Mouse (Mus musculus): Measurements from ENCODE around the gene Dgcr6.
"Not testable (repeated sequence)": the region's sequence is repeated elsewhere in the genome, so short reads cannot be mapped to it uniquely, and the experiment has no call there.

Dgcr6 gene

DNA sequence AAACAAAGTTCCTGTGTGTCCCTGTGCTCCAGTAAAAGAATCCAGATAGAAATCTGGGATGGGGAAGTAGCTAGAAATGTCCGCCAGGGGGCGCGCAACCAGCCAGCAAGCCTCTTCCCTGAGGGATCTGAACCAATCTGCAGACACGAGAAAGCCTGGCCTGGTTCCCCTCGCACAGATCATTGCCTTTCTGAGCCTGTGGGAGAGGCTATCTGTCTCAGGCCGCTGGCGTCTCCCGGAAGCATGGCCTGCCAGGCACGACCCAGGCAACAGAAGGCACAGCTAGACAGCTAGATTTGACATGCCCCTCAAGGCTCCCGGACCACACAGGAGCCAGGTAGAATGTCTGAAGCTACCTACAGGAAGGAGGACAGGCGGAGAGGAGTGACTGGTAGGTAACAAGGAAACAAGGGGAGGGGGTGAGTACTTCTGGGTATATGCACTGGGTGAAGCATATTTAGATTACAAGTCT lies at the start of gene Dgcr6:
TSS of gene Dgcr6 (plus strand) at position 130 of the 472 bp plus-strand sequence.
- DNase-seq, result peak; percentile 91 to 92

DNA sequence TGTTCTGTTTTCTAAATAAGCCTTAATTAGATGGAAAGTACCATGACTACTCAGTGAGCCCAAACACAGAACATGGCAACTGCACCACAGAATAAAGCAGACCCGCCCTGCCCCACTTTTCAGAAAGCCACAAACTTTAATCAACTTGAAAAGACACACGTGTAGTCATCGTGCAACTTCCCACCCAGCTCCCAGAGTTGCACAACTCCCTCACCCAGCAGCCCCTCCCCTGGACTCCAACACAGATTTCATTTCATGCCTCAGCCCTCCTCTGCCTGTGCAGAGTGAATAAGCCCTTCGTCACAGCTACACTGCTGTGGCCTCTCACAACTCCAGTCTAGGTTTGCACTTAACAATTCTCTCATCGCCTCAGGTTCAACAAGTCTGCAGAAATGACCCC lies 48.1 kb upstream of the Dgcr6 start:
- DNase-seq, result peak in 1 of 2 experiments; percentile 4

DNA sequence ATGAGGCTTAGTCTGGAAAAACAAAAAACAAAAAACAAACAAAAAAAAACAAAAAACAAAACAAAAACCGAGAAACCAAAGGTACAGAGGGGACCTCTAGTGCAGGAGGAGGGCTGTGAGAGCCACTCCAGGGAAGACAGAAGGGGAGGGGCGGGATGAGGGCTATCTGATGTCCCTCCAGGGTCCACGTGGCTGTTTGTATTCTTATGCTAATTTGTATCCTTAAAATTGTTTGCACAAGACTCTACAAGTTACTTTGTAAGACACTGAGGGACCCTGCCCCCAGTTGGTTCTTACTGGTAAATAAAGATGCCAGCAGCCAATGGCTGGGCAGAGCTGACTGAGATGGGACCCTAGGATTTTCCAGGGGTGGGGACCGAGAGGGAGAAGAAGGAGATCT lies 45.6 kb upstream of the Dgcr6 start:
- DNase-seq, result no peak

DNA sequence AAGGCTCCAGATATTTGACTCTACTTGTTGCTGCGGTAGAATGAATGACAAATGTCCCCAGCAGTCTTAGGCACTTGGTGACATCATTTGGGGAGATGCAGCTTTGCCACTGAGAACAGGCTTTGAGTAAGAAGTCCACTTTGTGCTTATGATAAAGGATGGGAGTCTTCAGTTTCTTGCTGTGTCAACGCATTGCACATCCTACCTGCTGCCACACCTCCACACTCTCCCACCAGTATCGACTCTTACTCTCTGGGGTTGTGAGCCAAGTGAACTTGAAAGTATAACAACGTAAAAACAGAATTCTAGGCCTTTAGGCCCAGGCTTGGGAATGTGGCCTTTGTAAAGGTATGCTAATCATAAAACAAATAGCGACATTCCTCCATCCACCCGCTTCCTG lies 41.6 kb upstream of the Dgcr6 start:
- no peak for DNase-seq

DNA sequence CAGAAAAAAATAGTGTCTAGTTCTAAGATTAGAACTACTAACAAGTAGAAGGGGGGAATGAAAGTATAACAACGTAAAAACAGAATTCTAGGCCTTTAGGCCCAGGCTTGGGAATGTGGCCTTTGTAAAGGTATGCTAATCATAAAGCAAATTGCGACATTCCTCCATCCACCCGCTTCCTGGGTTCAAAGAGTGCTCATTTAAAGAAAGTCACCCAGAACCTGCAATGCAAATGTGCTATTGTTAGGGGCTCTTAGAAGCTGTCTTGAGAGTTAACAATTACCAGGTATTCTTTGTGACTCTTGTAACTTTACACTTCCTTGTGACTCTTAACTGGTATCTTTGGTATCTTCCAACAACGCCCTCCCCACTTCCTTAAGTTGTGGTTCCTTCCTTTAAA lies 36.2 kb upstream of the Dgcr6 start:
- DNase-seq, result not testable (repeated sequence)

DNA sequence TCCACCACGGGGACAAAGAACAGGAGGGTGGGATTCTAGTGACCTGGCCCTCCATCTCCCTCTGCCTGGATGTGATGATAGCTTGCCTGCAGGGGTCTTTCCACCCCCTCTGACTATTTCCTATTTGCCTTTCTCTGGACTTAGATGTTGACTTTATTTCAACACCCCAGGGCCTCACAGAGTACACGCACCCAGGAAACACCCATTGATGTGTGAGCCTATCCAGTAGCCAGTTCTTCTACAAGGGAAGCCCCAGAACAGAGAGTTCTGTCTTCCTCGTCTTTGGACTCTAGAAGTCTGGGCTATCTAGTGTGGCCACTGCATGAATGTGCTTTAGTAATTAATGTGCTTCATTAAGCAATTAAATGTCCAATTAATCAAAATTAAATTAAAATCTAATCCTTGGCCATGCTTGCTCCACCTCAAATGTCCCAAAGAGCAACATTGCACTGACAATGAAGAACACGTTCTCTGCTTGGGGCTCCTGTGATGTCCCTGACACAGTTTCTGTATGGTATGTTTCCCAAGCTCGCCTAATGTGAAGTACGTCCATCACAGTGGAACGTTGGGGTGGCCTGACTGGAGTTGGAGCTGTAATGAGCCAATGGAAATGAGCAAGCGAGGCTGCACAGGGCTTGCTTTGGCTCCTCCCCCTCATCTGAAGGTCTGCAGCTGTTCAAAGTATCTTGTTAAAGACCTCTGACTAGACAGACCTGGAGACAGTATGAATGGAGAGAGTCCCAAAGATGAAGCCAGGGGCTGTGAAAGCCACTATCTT lies 29.7 kb upstream of the Dgcr6 start:
- peak in 1 of 2 experiments; percentile 30 for DNase-seq

DNA sequence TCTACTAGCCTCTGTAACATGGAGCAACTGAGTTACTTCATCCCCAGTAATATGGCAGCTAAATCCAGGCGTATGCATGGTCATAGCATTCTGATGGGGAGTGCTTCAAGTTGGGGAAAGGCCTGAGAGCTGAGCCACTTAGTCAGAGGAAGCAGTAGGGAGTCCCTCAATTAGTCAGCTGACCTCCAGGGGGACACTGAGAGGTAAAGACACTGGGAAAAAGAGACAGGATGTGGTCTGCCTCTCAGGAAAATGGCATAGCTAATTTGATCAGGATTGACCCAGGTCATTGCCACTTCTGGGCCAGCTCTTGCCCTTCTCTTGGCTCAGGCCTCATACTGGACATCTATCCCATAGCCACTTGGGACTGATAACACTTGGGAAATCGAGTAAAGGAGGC lies 25.3 kb upstream of the Dgcr6 start:
- DNase-seq, result no peak

DNA sequence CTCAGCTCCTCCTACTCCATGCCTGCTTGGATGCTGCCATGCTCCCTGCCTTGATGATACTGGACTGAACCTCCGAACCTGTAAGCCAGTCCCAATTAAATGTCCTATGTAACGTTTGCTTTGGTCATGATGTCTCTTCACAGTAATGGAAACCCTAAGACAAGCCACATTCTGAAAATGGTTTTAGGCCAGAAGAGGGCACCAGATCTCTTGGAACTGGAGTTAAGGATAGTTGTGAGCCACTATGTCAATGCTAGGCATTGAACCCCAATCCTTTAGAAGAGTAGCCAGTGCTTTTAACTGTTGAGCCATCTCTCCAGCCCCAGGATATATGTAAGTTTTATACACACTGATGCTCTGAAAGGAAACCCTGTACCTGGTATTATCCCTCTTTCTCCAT lies 20.9 kb upstream of the Dgcr6 start:
- no peak for DNase-seq

DNA sequence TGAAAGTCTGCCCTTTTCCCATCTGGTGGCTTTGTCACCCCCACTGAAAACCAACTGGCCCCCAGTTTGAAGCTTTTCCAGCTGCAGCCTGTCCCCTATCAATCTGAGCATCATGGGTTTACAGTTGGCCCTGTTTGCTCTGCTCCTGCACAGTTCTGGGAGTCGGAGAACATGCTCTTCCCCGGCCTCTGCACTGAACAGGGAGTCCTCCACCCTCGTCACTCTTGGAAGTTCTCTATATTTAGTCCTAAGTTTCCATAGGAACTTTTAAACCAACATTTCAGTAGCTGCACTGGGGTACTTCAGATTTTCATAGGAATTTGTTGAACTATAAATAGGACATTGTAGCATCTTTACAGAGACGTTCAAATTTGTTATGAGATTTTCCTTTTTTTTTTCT lies 19.4 kb upstream of the Dgcr6 start:
- DNase-seq, result no peak

DNA sequence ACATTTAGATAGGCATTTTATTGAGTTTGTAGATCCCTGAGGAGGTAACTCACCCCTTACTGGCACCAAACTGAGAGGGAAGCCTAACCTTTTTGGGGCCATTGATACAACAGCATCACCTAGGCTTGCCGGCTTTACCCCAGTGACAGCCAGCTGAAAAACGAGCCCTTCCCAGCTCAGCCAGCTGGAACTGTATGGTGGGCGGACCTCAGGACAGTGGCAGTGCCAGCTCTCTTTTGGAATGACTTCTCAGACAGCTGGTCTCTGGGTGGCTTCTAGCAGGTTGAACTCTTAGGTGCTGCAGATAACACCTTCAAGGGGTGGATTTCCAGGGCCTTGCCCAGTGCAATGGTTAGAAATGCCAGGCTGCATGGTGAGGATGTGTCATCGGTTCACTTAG lies 18.4 kb upstream of the Dgcr6 start:
- DNase-seq, result no peak

DNA sequence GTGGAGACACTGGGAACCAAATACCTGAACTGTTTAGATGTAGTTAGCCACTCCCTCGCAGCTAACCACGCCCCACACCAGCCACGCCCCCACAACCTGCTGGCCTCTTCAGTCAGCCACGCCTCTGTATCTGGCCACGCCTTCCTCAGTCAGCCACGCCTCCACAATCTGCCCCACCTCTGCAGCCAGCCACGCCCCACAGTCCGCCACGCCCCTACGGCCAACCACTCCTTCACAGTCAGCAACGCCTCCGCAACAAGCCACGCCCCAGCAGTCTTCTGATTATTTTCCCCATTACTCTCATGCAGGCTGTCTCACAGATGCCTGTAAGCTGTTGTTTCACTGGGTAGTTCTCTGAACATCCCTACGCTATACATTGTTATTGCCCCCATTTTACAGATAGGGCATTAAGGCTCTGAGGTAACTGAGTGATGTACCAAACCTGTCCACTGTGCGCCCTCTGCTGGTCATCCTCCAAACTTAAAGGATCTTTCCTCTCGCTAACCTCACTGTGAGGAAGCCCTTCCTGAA lies 16.2 kb upstream of the Dgcr6 start:
- peak; percentile 80 to 88 for DNase-seq

DNA sequence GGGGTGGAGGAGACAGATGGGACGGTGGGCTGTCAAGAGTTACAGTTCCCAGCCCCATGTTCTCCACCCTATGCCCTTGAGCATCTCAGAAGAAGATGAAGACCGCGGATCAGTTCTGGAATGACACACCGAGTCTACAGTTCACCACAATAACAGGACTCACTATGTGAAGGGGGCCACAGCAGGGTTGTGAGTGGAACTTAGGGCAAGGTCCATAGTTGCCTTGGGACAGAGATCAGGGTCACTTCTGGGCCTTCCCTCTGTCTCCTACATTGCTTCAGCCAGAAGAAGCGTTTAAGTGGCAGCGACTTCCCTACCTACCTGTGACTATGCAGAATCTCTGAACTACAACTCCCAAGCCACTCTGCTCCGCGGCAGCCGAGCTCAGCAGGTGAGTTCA lies 15.6 kb upstream of the Dgcr6 start:
- DNase-seq, result no peak

DNA sequence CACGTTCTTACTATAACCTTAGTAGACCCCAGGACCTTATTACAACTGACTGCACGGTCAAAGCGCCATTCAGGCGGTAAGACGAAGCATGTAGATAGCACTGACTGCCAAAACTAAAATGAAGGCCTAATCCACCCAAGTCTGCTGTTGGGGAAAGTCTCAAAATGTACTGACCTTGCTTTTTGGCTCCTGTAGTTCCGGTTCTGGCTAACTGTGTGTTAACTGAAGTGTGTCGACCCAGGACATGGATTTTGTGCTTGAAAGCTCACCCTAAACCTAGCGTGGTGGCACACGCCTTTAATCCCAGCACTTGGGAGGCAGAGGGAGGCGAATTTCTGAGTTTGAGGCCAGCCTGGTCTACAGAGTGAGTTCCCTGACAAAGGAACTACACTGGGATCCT lies 7.7 kb upstream of the Dgcr6 start:
- no peak for DNase-seq

DNA sequence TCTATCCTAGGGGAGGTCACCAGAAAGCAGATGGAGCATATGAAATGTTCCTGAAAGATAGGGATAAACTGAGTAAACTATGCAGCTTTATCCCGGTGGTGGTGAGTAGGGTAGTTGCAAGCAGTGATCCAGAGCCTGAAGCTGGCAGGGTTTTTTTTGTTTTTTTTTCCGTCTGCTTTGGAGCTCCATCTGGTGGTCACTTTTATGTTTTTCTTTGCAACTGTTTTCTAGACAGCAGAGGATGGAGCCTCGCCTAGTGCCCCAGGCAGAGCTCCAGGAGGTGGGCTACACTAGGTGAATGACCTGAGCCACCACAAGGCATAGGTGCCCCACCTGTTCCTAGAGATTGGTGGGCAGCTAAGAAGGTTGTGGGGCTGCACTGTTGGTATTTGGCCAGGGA lies 5.0 kb upstream of the Dgcr6 start:
- peak; percentile 42 to 50 for DNase-seq

DNA sequence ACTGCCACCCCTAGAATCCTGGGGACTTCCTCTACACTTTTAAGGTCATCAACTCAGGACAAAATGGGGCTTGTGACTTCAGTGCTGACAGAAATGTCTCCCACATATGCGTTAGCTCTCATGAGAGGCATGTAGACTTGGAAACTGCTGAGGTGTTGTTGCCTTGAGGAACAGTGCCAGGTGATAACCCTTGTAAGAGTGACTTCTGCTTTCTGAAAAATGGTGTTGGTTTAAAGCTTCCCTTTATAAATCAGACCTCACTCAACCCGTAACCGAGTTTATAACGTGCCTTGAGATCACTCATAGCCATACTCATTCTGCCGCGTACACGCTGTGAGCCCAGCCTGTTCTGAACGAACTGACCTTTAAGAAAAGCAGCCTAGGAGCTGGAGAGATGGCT lies 4.6 kb upstream of the Dgcr6 start:
- DNase-seq, result no peak

DNA sequence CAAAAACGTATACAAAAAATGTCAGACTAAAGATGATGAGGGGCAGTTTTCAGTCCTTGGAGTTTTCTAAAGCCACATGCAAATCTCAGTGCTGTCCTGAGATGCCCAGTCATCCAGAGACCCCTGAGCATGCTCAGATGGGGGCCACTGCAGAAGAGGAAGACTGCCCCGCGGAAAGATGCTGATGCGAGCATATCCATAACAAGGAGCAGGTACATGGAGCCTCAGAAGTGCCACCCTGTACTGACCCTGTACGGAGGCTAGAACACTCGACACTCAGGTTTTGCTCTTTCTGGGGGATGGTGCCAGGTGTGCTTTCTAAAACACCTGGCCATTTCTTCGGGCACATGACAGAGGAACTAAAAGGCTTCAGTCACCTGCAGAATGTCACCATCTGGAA lies 338 bp upstream of the Dgcr6 start:
- DNase-seq, result no peak

DNA sequence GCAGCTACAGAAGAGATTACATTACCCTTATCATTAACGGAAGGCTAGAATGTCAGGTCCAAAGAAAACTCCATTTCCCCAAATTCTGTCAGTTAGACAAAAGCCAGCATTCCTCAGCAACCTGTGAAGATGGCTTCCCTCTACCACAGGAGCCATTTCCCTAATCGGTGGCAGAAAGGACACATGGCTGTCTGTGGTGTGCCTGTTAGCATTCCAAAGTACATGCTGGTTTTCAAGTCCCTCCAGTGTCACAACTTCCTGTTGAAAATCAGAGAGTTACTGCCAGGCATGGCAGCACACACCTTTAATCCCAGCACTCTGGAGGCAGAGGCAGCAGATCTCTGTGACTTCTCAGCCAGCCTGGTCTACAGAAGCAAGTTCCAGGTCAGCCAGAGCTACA lies 3.6 kb downstream of the Dgcr6 start:
- DNase-seq, result no peak

DNA sequence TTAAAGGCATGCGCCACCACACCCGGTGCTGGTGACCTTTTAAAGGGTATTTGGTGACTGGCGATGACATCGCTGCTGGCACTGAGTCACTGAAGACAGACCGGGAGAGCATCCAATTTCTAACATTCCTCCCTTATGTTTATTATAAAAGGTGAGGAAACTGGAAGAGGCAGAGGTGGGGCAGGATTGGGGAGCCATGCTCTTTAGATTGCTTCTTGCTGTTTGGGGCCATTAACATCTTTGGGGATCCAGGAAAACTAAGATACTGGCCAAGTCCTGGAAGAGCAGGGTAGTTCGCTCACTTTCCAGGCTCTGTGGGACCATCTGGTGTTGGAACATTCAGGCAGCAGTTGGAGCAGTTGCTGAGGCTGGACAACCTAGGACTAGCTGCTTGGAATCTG lies 5.7 kb downstream of the Dgcr6 start:
- no peak for DNase-seq

DNA sequence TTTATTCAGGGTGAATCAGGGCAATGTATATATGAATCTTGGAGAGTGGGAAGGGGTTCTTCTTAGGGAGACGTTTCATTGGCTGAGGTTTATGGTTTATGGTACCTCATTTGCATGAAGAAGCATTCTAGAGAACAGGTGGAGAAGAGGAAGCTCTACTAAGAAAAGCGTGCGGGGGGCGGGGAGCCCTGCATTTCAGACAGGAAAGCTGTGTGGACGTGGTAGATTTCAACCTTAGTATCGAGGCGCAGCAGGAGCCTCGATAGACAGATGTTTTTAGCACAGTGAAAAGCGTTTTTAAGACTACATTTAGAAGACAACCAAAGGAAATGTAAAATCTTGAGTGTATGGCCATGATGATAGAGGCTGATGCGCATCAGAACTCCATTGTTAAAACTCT lies 6.6 kb downstream of the Dgcr6 start:
- no peak for DNase-seq

DNA sequence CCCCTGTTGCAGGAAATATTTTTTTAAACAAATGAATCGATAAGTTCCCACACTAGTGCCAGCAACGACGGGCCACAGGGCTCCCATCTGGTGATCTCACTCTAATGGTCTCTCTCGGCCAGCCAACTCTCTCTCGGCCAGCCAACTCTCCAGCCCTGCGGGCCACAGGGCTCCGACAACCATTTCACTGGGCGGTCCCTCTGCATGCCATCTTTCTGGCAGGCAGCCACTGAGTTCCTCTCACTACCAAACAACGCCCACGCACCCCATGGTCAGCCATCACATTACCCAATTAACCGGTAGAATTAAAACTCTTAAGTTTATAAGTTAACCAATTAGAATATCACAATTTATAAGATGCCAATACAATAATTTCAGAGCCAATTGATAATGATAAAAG lies 8.5 kb downstream of the Dgcr6 start:
- DNase-seq, result no peak

DNA sequence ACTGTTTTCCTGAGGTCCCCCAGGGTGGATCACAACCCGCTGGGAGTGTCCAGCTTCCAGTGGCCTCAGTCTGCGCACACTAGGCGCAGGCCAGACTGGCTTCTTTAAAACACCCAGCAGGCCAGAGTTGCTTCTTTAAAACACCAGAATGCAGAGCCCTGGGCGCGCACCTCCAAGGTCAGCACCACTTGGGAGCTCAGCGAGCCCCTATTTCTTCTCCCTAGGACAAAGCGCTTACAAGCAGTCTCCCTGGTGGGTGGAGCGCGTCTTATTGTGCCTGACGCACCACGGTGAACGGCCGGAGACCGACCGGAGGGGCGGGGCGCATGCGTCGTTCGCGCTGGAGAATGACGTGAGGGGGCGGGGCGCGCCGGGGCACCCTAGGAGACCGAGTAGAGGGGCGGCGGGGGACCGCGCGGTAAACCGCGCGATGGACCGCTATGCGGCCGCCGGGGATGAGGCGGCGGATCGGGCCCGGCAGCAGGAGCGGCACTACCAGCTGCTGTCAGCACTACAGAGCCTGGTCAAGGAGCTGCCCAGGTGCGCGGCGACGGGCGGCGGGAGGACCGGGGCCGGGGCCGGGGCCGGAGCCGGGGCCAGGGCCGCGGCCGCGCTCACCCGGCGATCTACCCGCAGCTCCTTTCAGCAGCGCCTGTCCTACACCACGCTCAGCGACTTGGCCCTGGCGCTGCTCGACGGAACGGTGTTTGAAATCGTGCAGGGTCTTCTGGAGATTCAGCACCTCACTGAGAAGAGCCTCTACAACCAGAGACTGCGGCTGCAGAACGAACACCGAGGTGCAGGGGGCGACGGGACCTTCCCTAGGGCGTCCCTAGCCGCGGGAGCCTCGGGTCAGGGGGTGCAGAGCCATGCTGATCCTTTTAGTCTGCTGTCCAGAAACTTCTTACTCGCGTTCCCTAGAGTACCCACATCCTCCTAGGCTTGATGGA lies 13.7 kb downstream of the Dgcr6 start:
- peak; percentile 97 to 98 for DNase-seq

DNA sequence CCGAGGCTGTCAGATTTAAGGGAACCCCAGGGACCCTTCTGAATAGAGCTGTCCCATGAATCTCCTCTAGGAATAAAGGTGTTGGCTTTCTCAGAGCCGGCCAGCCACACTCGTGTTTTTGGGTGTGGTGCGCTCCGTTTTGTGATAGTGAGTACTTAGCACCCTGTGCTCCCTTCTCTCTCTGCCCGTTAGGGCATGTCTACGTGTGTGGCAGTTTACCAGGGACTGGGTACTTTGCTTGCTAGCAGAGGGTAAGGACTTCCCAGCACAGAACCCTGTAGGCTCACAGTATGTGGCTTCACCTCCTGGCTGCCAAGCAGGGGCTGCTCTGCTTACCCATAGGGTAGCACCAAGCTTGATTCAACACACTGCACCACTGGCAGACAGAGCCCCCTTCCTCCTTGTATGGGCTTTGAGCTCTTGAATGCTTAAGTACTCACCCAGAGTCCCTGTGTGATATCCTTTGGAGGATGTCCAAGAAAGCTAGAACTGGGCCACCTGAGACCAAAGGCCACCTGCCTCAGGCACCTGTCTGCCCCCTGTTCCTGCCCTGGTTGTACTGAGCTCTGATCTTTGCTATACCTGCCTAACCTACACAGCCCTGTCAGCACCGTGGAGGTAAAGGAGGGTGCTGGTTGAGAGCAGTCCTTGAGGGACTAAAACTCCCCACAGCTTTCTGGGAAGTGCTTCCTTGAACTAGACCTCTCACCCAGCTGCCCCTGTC lies 16.2 kb downstream of the Dgcr6 start:
- DNase-seq, result no peak

DNA sequence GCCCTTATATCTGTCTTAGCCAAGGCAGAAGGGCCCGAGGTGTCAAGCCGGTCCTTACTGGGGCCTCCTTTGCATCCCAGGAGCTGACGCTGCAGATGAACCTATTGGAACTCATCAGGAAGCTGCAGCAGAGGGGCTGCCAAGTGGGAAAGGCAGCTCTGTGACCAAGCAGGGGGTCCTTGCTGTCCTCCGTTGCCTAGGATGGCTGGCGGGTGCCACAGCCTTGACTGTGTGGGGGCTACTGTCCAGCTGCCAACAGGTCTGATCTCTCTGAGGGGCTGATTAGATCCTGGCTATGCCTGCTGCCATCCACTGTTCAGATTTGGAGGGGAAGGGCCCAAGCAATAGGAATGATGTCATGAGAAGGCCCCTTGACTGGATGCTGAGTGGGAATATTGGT lies 18.1 kb downstream of the Dgcr6 start:
- no peak for DNase-seq

Data from kidney, postnatal 4 days (tissue).